Mouse (Mus musculus) kidney, postnatal 10 days (tissue): ENCODE results near the gene Krt81.

Experiments
- DNase-seq: peaks from one replicate; pipeline ENCODE4 v3.0.0; 2021; ENCODE audit warnings: mixed read lengths

Krt81 gene

GRCm38 (mm10) chr15:101453093-101453736, 10.3 kb downstream of the Krt81 start:
- peak; percentile 88 for DNase-seq

GRCm38 (mm10) chr15:101447444-101447843, 16.1 kb downstream of the Krt81 start, which contains the start of gene Krt88:
Krt88 (plus strand) TSS chr15:101447744.
- no peak for DNase-seq

DNA sequence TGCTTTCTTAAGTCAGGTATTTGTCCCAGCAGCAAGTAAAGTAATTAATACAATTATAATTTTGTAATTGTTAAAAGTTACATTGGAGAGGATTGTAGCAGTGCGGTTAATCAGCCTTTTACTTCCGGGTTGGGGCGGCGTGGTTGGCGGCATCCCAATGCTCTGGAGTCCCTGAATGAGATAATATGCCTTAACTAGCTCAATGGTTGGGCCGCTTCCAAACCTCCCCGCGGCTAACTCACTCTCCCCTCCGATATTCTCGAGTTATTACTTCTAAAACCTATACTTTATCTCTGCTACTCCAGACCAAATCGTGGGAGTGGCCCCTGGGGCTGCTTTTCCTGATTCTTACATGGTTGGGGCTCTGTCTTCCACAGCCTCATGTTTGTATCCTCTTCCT, 17.0 kb downstream of the Krt81 start:
- DNase-seq, result no peak

DNA sequence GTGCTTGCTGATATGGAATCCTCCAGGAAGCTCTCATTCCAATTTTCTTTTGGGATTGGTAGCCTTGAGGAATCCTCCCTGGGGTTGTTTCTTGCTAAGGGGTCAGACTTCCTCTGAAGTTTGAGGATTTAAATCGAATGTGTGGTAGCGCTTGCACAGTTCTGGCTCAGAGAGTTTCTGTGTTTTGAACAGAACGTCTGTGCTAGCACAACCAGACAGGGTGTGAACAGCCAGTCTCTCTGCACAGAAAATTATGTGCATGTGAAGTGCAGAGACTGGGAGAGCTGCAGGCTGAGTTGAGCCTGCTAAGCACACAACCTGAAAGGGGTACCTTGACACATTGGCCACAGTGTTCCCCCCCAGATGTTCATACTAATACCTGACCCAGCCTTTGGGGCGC, 22.7 kb downstream of the Krt81 start:
- no peak for DNase-seq

GRCm38 (mm10) chr15:101438555-101438954, 25.0 kb downstream of the Krt81 start, which contains the start of gene Krt87:
Krt87 (minus strand) TSS chr15:101438804.
- DNase-seq, result no peak

GRCm38 (mm10) chr15:101436611-101437010, 26.9 kb downstream of the Krt81 start:
- DNase-seq, result no peak

DNA sequence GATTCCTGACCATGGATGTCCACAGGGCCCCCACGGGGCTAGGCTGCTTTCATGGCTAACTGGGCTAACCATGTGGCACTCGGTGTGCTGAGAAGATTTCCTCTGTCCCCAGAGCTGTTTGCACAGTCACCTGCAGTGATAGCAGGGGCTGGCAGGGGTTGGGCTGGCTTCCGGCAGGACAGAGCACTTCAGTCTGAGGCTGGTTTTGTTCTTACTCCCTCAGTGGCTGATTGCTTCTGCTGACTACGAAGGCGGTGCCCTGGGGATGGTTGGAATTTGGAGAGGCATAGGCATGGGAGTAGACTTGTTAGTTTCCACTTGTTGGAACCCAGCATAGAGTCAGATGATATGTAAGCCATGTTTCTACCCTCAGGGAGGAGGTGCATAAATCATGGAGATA, 38.6 kb downstream of the Krt81 start:
- DNase-seq, result no peak

DNA sequence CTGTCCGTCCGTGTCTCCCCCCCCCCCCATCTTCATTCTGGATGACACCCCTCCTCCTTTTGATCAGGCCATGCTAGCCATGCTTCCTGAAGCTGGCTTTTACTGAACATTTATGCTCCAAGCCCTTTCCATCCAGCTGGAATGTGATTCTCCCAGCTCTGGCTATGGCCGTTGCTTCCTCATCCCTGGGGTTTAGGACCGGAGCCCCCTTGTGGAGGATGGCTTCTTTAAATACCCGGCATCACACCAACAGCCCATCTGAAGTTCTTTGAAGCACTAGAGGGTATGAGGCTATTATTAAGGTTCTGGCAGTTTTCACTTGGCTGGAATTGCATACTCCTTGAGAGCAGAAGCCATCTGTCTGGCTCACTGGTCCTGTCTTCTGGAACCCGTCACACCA, 42.6 kb downstream of the Krt81 start:
- DNase-seq, result peak; percentile 59

- no peak for DNase-seq
These were observed 44.6 kb downstream of the Krt81 start for GRCm38 (mm10) chr15:101418950-101419349.

GRCm38 (mm10) chr15:101414807-101415565, 48.6 kb downstream of the Krt81 start:
- no peak for DNase-seq

- DNase-seq, result peak; percentile 62
These were observed 49.5 kb downstream of the Krt81 start for GRCm38 (mm10) chr15:101413916-101414635.

DNA sequence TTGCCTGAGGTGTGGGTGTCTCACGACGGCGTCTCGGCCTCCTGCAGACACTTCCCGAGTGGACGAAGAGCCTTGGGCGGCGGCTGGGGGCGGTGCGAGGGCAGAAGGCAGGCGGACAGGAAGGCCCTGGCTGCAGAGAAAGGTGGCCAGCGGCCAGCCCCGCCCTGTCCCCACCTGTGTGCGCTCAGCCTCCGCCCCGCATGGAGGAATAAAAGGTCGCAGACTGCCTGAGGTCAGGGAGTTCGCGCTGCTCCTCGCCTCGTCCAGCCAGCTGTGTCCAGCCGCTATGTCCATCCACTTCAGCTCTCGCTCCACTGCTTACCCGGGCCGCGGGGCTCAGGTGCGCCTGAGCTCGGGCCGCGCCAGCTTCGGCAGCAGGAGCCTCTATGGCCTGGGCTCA, 51.4 kb downstream of the Krt81 start:
- DNase-seq, result peak; percentile 81

GRCm38 (mm10) chr15:101410775-101411174, 52.8 kb downstream of the Krt81 start, which contains the start of gene Krt7:
Krt7 (plus strand) TSS chr15:101411043.
- DNase-seq, result peak; percentile 70
